Mouse (Mus musculus) adrenal gland, postnatal 25 days (tissue): Measurements from ENCODE around the gene Ebf4. TPM values are rescaled to one million over a fixed set of nuclear protein-coding genes. Genes with fewer than 3 reads are reported as not detected.
A peak's percentile ranks its signal among the peaks of the same experiment; 100 is the strongest.
"Not testable (repeated sequence)": the region's sequence is repeated elsewhere in the genome, so short reads cannot be mapped to it uniquely, and the experiment has no call there.

Source experiments
- DNase-seq: peaks from one replicate; pipeline ENCODE4 v3.0.0; 2021; ENCODE audit warnings: mixed read lengths
- total RNA-seq: library from RNA; stranded (reverse); gene quantifications from 2 replicates; pipeline ENCODE4 v1.2.3, GENCODE M21; 2021

Gene Ebf4
- total RNA-seq, 1 experiment from 2014 or later: 5.3 TPM

DNA sequence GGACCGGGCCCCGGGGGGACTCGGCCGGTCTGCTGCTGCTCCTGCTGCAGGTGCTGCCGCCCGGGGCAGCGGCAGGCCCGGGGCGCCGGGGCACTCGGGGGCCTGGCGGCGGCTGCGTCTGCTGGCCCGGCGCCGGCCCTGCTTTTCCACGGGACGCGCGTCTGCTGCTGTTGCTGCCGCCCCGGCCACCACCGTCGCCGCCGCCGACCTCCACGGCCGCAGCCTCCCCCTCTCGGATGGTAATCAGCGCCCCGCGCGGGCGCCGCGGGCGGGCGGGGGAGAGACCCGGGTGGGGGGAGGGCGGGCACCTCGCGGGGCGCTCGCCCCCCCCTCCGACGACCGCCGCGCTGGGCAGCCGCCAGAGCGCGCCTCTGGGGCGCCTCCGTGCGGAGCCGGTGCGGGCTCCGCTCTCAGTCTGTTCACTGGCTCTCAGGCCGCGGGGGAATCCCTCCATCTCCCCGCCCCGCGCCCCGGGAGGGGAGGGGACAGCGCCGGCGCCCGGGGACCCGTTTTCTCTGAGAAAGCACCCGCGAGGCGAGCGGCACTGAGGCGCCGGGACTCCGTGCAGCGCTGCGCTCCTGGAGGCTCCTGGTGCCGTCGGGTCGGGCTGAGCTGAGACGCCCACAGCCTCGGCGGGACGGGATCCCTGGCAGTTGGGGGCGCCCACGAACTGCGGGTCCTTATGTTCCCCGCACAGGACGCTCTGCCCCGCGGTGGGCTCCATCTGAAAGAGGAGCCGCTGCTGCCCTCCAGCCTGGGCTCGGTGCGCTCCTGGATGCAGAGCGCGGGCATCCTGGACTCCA lies 563 bp downstream of the Ebf4 start:
- DNase-seq: peak; percentile 60

DNA sequence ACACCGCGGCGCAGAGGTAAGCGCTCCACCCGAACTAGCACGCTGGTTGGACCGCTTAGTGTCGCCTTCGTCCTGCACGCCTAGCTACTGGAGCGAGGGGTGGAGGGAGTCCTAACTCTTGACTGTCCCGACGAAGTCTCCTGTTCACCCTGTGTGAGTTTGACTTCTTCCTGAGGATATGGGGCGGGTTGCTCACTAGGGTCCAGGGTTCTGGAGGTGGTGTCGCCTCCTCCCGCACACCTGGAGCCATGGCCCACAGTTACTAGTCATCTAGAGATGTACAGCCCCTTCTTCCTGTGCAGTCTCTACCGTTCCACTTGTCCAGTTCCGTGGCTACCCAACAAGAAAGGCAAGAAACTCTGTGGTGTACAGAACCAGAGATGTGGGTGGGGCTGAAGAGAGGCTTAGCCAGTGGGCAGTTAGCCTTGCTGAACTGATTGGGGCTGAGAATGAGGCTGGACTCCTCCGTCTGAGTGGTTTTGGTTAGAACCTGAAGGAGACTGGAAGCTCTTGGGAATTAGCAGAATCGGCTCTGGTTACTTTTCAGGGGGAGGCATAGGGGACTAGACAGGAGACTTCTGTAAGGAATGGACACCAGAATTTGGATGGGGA lies 1.3 kb downstream of the Ebf4 start:
- no peak for DNase-seq

DNA sequence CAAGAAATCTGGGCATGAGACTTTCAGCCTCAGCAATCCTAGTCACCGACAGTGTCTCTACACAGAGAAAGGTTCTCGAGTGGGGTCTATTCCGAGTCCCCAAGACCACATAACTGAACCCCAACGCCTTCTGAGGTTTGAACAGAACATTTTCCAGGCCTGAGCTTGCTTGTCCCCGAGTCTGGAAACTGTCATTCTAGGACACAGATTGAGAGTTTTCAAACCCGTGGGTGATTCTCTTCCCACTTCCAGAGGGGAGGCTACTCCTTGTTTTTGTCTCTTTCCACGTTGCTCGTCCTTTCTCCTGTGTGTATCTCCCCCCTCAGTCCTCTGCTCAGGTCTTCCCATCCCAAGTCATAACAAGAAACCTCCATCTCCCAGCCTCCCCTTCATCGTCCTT lies 2.6 kb downstream of the Ebf4 start:
- DNase-seq: no peak

DNA sequence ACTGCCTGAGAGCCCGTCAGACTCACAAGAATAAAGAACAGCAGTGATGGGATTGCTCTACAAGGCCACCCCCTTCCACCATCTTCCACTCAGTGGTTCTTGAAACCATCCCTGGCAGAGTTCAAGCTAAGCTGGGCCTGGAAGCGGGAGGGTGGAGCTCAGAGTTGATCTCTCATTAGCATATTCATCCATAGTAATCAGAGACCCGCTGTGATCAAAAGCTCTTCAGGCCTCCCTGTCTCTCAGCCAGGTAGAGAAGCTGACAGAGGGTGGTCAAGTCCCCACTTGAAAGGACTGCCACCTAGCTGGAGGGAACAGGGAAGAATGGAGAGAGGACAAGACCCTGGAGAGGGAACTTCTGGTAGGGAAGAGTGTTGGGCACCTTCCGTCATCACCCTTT lies 8.0 kb downstream of the Ebf4 start:
- DNase-seq: no peak

DNA sequence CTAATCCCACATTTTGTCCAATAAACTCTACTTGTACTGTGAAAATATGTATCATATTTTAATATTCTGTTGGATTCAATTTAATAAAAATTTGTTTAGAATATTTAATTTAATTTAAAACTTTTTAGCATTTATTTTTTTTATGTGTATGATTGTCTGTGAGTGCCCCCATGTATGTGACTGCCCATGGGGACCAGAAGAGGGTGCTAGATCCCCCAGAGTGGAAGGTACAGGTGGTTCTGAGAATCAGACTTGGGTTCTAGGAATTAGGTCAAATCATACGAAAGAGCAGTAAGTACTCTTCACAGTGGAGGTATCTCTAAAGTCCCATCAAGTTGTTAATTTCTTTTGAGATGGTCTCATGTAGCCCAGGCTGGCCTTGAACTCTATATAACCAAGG lies 32.1 kb downstream of the Ebf4 start:
- DNase-seq: no peak

DNA sequence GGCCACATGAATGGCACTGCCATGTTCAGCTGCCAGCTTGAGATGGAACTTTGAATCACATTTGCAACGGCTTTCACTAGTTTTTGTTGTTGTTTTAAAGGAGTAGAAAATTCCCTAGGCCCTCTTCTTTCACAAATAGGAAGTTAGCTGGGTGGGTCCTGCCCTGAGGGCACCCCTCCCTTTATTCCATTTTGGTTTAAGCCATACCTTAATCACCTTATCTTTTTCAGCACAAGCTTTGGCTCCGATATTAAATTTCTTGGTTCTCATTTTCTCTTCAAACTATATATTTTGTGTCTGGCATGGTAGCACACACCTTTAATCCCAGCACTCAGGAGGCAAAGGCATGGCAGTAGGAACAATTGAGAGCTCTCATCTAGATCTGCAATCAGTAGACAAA lies 34.5 kb downstream of the Ebf4 start:
- no peak for DNase-seq

DNA sequence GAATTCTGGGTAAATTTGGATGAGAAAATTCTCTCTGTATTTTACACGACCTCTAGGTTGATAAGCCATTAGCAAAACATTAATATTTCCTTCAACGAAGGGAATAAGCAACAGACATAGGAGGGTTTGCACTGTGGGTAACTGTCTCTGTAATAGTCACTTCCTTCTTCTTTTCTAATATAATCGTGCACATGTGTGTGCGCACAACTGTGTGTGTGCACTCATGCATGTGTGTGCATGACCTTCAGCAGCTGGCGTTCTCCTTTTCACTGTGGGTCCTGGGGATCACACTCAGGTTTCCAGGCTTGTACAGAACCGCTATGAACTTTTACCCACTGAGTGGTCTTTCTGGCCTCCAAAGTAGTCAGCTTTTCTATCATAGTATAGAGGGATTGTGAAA lies 40.1 kb downstream of the Ebf4 start:
- DNase-seq: no peak

DNA sequence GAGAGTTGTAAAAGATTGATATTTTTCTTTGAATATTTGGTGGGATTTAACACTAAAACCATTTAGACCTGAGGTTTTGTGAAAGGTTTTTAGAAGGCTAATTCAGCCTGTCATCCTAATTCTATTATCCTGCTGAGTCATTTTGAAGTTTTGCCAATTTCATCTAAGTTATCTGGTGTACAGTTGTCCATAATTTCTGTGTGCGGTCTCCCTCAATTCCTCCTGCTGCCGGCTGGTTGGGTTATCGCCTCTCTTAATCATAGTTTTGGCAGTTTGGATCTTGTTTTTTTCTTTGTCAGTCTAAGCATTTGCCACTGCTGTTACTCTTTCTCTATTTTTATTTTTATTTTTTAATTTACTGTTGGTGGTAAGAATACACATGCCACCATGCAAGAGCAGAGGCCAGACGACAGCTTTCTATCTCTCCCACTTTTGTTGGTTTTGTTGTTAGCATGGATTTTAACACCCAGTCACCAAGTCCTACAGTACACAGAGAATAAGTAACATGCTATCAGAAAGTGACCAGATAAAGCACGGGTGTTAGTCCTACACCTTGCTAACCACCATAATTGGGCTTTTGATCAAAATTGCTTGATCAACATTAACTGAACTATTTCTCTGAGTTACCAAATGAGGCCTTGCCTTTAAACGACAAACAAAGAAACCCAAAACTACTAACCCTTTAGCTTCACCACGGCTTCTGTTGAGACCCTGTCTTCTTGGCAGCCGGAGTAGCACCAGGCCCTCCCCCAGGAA lies 45.7 kb downstream of the Ebf4 start:
- no peak for DNase-seq

DNA sequence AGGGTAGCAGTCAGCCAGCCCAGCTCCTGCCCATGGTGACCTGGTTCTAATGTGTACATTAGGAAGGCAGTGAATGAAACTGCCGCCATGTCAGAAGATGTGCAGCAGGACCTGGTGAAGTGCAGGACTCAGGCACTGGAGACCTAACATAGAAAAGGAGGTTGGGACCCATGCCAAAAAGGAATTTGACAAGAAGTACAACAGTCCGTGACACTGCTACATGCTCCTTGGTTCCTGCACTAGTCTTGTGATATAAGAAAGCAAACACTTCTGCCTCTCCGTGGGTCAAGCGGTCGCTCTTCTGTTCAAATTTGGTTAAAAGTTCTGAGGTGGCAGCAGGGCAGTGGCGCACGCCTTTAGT lies 46.2 kb downstream of the Ebf4 start:
- no peak for DNase-seq

DNA sequence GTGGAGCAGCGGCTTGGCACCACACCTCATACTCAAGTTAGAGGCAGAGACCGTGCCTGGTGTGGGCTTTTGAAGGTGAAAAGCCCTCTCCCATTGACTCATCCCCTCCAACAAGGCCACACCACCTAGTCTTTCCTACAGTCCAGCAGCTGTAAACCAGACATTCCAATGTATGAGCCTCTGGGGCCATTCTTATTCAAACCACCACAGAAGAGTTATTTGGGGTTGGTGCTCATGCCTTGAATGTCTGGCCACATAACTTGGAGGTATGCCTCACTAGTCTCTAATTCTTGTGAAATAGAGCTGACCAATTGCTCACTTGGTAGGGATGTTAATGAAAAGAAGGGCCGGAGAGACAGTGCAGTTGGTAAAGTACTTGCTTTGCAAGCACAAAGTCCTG lies 55.4 kb downstream of the Ebf4 start:
- no peak for DNase-seq

DNA sequence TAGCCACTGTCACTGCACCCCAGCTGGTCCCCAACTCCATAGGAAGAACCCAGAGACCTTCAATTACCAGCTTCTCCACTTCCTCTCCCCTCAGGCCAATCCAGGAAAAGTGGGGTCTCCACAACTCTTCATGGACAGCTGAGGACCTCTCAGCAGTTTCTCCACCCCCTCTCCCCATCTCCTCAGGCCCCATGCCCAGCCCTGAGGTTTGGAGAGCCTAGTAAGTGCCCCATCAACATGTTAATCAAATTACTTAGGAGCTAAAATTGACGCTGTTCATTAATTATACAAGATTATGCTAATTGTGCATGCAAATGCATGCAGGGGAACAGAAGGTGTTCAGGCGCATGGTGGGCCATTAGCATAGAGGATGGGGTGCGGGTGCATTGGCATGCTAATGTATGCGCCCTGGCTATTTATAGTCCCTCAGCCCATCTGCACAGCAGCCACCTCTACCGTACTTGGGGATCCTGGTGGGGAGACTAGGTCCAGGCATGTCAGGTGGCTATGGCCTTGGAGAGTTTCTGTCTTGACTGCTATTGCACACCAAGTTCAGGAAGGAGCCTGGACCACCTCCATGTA lies 56.9 kb downstream of the Ebf4 start:
- no peak for DNase-seq

DNA sequence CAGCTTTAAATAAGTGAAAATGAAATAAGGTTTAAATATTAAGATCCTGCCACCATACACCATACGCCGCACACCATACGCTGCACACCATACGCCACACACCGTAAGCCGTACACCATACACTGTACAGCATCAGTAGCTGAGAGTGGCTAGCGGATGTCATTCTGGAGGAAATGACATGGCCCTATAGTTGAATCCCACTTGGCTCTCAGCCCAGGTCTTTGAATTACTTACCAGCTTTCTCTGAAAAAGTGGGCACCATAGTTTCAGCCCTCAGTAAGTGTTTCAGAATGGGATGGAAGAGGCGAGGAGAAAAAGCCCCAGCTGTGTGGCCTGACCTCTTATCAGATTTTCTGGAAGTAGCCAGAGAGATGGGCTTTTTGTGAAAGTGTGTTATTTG lies 58.4 kb downstream of the Ebf4 start:
- DNase-seq: no peak

DNA sequence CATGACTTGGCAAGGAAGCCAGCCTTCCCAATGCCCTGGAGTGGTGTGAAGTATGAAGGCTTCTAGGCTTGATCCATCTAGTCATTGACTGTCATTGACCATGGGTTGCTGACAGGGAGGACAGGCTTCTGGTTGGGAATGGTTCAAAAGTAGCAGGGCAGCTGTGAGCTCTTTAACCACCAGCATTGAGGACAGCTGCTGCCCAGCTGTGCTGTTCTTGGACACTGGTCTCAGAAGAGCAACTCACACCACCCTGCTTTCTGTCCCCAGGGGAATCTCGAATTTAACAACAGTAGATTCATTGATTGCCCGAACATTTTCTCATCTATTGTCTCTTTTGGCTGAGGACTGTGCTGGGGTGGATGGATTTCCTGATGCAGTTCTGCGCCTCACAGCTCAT lies 58.9 kb downstream of the Ebf4 start:
- DNase-seq: no peak

DNA sequence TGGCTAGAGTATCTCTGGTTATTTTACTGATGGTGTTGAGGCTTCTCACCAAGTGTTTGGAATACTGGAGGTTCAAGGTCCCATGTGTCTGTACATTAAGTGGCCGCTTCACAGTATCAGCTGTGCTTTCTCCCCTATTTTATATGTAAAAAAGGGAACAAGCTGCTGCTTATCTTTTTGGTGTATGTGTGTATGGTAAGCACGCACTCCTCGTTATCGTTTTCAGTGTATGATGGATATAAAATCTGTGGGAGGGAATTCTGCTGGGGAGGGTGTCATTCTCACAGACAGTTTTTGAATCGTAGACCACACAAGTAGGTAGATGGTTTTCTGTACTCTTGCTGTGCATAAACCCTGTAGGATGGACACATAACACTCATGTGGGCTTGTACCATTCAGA lies 62.6 kb downstream of the Ebf4 start:
- DNase-seq: no peak

DNA sequence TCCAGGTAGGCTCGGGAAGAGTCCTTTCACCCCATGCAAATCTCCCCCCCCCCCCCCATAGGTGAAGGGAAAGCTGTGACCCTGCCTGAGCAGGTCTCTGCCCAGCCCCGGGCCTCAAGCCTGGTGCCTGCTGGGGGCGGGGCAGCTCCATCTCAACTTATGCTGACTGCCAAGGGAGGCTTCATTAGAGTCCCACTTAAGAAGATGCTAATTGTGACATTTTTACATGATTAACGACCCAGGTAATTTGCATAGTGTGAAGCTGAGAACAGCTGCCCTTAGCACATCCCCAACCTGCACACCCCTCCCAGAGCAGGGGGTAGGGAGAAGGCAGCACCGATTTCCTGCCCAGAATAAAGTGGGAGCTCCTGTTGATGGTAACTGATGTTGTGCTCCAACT lies 63.9 kb downstream of the Ebf4 start:
- no peak for DNase-seq

DNA sequence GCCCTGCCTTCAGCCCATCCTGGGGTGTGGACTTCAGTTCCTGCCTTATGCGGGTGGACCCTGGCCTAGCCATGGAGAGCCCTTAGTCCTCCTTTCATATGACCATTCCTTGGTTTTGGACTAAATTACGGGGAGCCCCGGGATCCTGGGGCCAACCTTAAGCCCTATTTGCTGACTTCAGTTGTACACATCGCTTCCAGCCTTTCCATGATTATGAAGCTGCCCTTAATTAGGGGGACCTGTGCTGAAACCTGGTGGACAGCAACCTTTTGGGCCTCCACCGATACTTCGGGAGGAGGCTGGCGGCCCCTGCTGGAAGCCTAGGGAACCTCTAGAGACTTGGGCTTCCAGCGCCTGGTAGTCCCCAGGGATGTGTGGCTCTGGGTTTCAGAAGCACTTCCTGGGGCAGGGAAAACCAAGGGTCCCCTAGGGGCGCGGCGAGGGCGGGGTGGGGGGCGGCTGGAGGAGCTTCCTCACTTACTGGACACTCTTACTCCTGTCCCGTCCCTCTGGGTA lies 67.6 kb downstream of the Ebf4 start:
- peak; percentile 72 for DNase-seq

DNA sequence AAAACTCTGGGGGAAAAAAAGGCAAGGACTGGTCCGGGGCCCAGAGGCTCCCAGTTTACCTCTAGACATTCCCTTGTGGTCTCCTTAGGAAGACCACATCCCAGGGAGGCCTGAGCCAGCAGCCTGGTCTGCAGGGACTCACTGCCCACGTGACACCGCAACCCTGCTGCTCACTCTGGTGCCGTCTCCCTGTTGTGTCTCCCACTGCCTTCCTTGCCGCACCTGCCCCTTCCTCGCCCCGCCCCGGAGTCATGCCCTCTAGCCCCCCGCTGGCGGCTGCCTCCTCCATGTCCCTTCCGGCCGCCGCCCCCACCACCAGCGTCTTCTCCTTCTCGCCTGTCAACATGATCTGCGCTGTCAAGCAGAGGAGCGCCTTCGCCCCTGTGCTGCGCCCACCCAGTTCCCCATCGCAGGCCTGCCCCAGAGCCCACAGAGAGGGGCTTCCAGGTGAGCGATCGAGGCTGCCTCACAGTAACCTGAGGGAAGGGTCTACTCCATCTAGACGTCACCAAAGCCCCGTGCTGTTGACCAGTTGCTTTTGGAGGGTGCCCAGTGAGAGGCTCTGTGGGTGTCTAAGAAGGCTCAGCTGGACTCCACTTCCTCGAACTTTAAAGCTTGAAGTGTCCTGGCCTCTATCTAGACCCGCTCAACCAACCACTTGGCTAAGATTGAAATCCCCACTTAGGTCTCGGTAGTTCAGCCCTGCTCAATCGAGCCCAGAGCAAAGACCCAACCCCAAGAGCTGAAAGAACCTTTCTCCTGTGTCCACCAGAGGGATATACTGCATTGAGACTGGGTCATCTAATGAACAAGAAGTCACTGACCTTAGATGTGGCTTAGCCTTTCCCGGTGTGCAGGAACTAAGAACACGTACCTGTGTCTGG lies 70.5 kb downstream of the Ebf4 start:
- no peak for DNase-seq

DNA sequence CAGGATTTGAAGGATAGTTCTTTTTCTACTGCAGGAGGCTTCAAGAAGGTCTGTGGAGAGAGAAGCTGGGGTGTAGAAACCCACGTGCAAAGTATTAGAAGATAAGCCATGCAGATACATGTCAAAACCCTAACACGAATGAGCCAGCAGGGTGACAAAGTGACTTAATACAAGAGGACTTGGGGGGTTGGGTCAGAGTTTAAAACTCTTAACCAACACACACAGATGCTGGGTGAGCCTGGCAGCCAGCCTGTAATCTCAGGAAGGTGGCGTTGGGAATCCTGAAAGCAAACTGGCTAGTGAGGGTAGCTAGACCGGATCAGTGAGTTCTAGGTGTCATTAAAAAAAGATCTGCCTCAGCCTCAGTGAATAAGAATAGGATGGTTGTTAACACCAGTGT lies 72.4 kb downstream of the Ebf4 start:
- DNase-seq: no peak

DNA sequence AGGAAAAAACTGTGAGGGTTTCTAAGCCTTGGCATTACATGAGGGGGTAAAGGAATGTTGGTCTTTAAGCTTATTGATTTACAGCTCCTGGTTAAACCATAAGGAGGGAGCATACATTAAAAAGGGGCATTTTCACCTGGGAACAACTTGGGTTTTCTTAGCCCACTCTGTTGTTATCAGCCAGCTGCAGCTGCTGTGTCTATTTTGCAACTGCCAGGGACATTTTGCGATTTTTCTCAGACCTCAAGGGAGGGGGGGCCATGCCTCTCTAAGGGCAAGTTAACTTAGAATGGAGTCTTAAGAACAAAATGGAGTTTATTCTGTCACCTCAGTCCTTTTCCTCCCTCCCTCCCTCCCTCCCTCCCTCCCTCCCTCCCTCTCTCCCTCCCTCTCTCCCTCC lies 78.1 kb downstream of the Ebf4 start:
- not testable (repeated sequence) for DNase-seq

DNA sequence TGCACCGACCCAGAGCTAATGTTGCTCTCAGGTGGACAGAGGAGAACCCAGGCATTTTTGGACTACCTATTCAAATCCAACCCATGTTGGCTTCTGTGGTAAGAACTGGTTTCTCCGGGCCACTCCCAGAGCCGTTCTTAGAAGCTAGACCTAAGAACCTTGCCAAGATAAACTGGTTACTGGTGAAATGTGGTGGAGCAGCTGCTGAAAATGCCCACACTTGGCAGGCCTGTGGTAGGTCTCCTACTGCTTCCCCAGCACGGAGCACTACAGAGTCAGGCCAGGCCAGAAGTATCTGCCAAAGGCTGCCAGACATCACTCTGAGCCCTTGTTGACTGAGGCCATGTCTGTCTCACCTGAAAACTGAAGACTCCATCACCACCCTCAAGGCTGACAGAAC lies 80.0 kb downstream of the Ebf4 start:
- DNase-seq: no peak

DNA sequence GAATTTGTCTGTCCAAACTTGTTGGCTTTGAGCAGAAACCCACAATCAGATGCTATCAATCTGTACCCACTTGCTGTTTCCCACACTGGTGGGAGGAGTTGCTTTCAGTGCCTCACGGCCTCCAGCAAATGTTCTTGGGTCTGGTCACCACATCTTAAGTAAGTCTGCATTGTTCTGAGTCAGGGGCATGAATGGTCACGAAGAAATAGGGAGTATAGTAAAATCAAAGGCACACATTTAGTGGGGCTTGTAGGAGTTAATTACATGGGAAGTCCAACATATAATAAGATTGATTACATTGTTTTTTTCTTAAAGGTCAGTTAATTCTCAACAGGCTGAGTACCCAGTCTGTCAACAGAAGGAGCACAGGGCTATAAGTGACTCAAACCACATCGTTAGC lies 88.2 kb downstream of the Ebf4 start:
- DNase-seq: no peak

DNA sequence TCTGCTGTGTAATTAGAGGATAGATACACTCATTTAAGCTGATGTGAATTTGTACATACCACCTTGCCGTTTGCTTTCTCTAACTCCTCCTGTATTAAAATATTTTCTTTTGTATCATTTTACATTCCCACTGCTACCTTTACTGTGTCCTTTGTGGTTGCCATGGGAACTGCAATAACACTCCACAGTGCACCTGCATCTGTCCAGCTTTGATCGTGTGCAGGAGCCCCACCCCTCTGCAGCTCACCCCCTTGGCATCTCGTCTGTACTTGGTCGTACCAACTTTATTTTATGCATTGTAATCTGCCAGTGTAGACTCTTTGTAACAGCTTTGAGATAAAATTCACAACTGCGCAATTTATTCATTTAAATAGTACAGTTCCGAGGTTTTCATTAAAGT lies 88.9 kb downstream of the Ebf4 start:
- DNase-seq: no peak
